Mouse (Mus musculus): ENCODE results near the gene Tmem229a.

- TF ChIP-seq POLR2A (IDR thresholded peaks at IDR 0.05; ENCODE audit: extremely low read depth, insufficient read depth, low read length) (no peak), CTCF (IDR thresholded peaks at IDR 0.05; ENCODE audit: low read depth, low read length) (no peak)
These were observed 42.5 kb downstream of the Tmem229a start for GRCm38 (mm10) chr6:24913591-24913990.

Data from liver, adult 2 months (tissue).